Mouse (Mus musculus) embryonic facial prominence, embryonic 12.5 days (tissue): ENCODE results near the gene Mpp4. TPM values are rescaled to one million over a fixed set of nuclear protein-coding genes. Genes with fewer than 3 reads are reported as not detected.

Experiments used
- ATAC-seq: fragments of 200-750 bp; cut with Nextera tagmentation; 2 replicates; pipeline ENCODE4 v1.8.0; 2017; ENCODE audit not compliant: insufficient number of reproducible peaks, insufficient read depth, low FRiP score, low TSS enrichment
- H3K27ac ChIP-seq: fragments of 300-500 bp; sonication (generic); 2 replicates; pipeline ENCODE4 v1.5.1; 2016; ENCODE audit warnings: mild to moderate bottlenecking
- H3K27me3 ChIP-seq: fragments of 300-500 bp; sonication (generic); 2 replicates; pipeline ENCODE4 v1.6.1; 2016; ENCODE audit warnings: mild to moderate bottlenecking, moderate library complexity
- H3K36me3 ChIP-seq: fragments of 300-500 bp; sonication (generic); 2 replicates; pipeline ENCODE4 v1.6.1; 2016; ENCODE audit warnings: mild to moderate bottlenecking
- H3K4me1 ChIP-seq: fragments of 300-500 bp; sonication (generic); 2 replicates; pipeline ENCODE4 v1.6.1; 2016
- H3K4me2 ChIP-seq: fragments of 300-500 bp; sonication (generic); replicated peaks from 2 replicates; pipeline ENCODE4 v1.6.1; 2016; ENCODE audit warnings: mild to moderate bottlenecking, moderate library complexity
- H3K4me3 ChIP-seq: fragments of 300-500 bp; sonication (generic); 2 replicates; pipeline ENCODE4 v1.5.1; 2016; ENCODE audit warnings: mild to moderate bottlenecking
- H3K9ac ChIP-seq: fragments of 300-500 bp; sonication (generic); 2 replicates; pipeline ENCODE4 v1.6.1; 2016; ENCODE audit warnings: mild to moderate bottlenecking, moderate library complexity
- H3K9me3 ChIP-seq: fragments of 300-500 bp; sonication (generic); 2 replicates; pipeline ENCODE4 v1.6.1; 2016; ENCODE audit warnings: mild to moderate bottlenecking, moderate library complexity
- WGBS: fragments of 180-500 bp; shearing (Covaris S2); methylation state at CpG from one replicate; pipeline ENCODE4 v1.1.7; 2016; 5-methylcytosine and 5-hydroxymethylcytosine counted together
- polyA plus RNA-seq: library from polyadenylated mRNA; unstranded; fragments of >200 nt; fragmentation: Nextera tagmentation; extraction: Ambion mirVana; gene quantifications from 2 replicates; pipeline ENCODE4 v1.2.1, GENCODE M21; 2016

Gene Mpp4
- polyA plus RNA-seq, 1 experiment from 2014 or later = 0.19 TPM

GRCm38 (mm10) chr1:59185410-59185809, 22.2 kb upstream of the Mpp4 start:
- no peak overlapping the region for H3K9ac ChIP-seq
- no peak for ATAC-seq

DNA sequence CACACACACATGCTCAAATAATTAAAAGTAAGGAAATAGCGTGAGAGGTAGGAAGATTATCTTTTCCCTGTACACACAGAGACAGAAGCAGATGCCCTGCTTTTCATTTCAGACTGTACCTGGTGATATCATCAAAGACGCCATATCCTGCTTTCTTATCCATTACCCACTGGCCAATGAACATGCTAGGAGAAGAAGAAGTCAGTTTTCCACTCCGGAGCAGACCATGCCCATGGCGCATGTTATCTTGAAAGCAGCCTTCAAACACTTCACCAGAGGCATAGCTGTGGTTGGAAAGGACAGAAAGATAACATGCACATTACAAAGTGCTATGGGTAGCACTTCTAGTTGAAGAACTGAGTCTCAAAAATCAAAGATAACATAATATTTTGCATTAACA, 19.9 kb upstream of the Mpp4 start:
- peaks cover 39% of the 10 kb centered on the region for H3K36me3 ChIP-seq
- 96% methylated on average over 4 of the region's 4 CpGs for WGBS
- ATAC-seq = no peak

More at GRCm38 (mm10) chr1:59185410-59185809, 22.2 kb upstream of the Mpp4 start:
- no peak overlapping the region for H3K4me3 ChIP-seq
- WGBS = 87% methylated on average over 9 of the region's 9 CpGs
- H3K27me3 ChIP-seq = no peaks in the 10 kb centered on the region
- H3K4me1 ChIP-seq = no peaks in the 10 kb centered on the region
- H3K9me3 ChIP-seq = no peaks in the 10 kb centered on the region
- no peak overlapping the region for H3K27ac ChIP-seq
- peaks cover 25% of the 10 kb centered on the region for H3K36me3 ChIP-seq
- H3K4me2 ChIP-seq = no peak overlapping the region

GRCm38 (mm10) chr1:59182373-59182772, 19.2 kb upstream of the Mpp4 start:
- H3K4me1 ChIP-seq = no peaks in the 10 kb centered on the region
- H3K27ac ChIP-seq = no peak overlapping the region
- H3K9ac ChIP-seq = no peak overlapping the region
- H3K27me3 ChIP-seq = no peaks in the 10 kb centered on the region
- no peaks in the 10 kb centered on the region for H3K9me3 ChIP-seq
- H3K4me2 ChIP-seq = no peak overlapping the region
- ATAC-seq = no peak
- H3K36me3 ChIP-seq = peaks cover 46% of the 10 kb centered on the region
- 95% methylated on average over 2 of the region's 2 CpGs for WGBS
- no peak overlapping the region for H3K4me3 ChIP-seq

More for the DNA sequence above, 19.9 kb upstream of the Mpp4 start:
- H3K9ac ChIP-seq = no peak overlapping the region
- H3K27me3 ChIP-seq = no peaks in the 10 kb centered on the region
- no peak overlapping the region for H3K4me3 ChIP-seq
- no peak overlapping the region for H3K4me2 ChIP-seq
- no peaks in the 10 kb centered on the region for H3K9me3 ChIP-seq
- no peak overlapping the region for H3K27ac ChIP-seq
- H3K4me1 ChIP-seq = no peaks in the 10 kb centered on the region

GRCm38 (mm10) chr1:59180003-59180402, 16.8 kb upstream of the Mpp4 start:
- ATAC-seq = no peak
- Histone ChIP-seq H3K9ac (no peak overlapping the region), H3K4me2 (no peak overlapping the region), H3K27ac (no peak overlapping the region), H3K4me1 (no peaks in the 10 kb centered on the region), H3K4me3 (no peak overlapping the region), H3K9me3 (no peaks in the 10 kb centered on the region), H3K36me3 (peaks cover 47% of the 10 kb centered on the region), H3K27me3 (no peaks in the 10 kb centered on the region)
- 89% methylated on average over 3 of the region's 3 CpGs for WGBS

DNA sequence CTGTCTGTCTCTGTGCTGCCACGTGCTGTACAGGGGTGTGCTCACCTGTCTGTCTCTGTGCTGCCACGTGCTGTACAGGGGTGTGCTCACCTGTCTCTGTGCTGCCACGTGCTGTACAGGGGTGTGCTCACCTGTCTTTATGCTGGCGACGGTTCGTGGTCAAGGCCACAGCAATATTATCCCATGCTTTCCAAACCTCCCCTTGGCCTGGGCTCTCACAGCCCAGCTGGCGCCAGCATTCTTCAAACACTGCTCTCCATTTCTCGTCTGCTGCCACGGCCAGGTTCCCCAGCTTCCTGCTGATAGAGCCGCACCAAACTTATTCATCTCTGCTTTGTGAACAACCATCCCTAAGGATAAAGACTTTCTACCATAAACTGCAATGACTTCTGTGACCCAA, 15.2 kb upstream of the Mpp4 start:
- H3K4me1 ChIP-seq = no peaks in the 10 kb centered on the region
- H3K4me2 ChIP-seq = no peak overlapping the region
- WGBS = 92% methylated on average over 10 of the region's 10 CpGs
- ATAC-seq = no peak
- no peaks in the 10 kb centered on the region for H3K9me3 ChIP-seq
- peaks cover 39% of the 10 kb centered on the region for H3K36me3 ChIP-seq
- H3K4me3 ChIP-seq = no peak overlapping the region
- H3K9ac ChIP-seq = no peak overlapping the region
- no peaks in the 10 kb centered on the region for H3K27me3 ChIP-seq
- H3K27ac ChIP-seq = no peak overlapping the region

GRCm38 (mm10) chr1:59174514-59175373, 11.6 kb upstream of the Mpp4 start:
- Histone ChIP-seq H3K4me3 (no peak overlapping the region), H3K9me3 (no peaks in the 10 kb centered on the region), H3K4me2 (no peak overlapping the region), H3K27me3 (no peaks in the 10 kb centered on the region), H3K27ac (no peak overlapping the region), H3K9ac (no peak overlapping the region), H3K36me3 (peaks cover 31% of the 10 kb centered on the region), H3K4me1 (0 out of 2 replicates have a peak, but pooled peaks cover 4% of the 10 kb centered on the region)
- ATAC-seq = no peak
- 66% methylated on average over 10 of the region's 10 CpGs for WGBS

- WGBS = 76% methylated on average over 5 of the region's 5 CpGs
- ATAC-seq = no peak
- 0 out of 2 replicates have a peak, but pooled peaks cover 4% of the 10 kb centered on the region for H3K4me1 ChIP-seq
- peaks cover 23% of the 10 kb centered on the region for H3K36me3 ChIP-seq
- no peaks in the 10 kb centered on the region for H3K27me3 ChIP-seq
- no peak overlapping the region for H3K27ac ChIP-seq
- no peak overlapping the region for H3K9ac ChIP-seq
- H3K9me3 ChIP-seq = no peaks in the 10 kb centered on the region
- no peak overlapping the region for H3K4me2 ChIP-seq
- no peak overlapping the region for H3K4me3 ChIP-seq
Measured at GRCm38 (mm10) chr1:59173023-59173422, 9.8 kb upstream of the Mpp4 start.

- no peak for ATAC-seq
- H3K36me3 ChIP-seq = peaks cover 24% of the 10 kb centered on the region
- H3K4me2 ChIP-seq = no peak overlapping the region
- 44% methylated on average over 5 of the region's 5 CpGs for whole genome bisulfite sequencing
- 0 out of 2 replicates have a peak, but pooled peaks cover 4% of the 10 kb centered on the region for H3K4me1 ChIP-seq
- no peaks in the 10 kb centered on the region for H3K9me3 ChIP-seq
- H3K27me3 ChIP-seq = no peaks in the 10 kb centered on the region
- no peak overlapping the region for H3K9ac ChIP-seq
- no peak overlapping the region for H3K27ac ChIP-seq
- no peak overlapping the region for H3K4me3 ChIP-seq
Measured at GRCm38 (mm10) chr1:59171875-59172274, 8.7 kb upstream of the Mpp4 start.

- H3K9ac ChIP-seq = no peak overlapping the region
- H3K4me3 ChIP-seq = no peak overlapping the region
- H3K4me2 ChIP-seq = no peak overlapping the region
- H3K4me1 ChIP-seq = 0 out of 2 replicates have a peak, but pooled peaks cover 4% of the 10 kb centered on the region
- WGBS = 80% methylated on average over 8 of the region's 8 CpGs
- no peaks in the 10 kb centered on the region for H3K9me3 ChIP-seq
- H3K27ac ChIP-seq = no peak overlapping the region
- H3K36me3 ChIP-seq = peaks cover 36% of the 10 kb centered on the region
- H3K27me3 ChIP-seq = no peaks in the 10 kb centered on the region
- ATAC-seq = no peak
Measured at GRCm38 (mm10) chr1:59170290-59170689, 7.1 kb upstream of the Mpp4 start.

GRCm38 (mm10) chr1:59169586-59169985, 6.4 kb upstream of the Mpp4 start:
- Histone ChIP-seq H3K36me3 (peaks cover 36% of the 10 kb centered on the region), H3K4me1 (0 out of 2 replicates have a peak, but pooled peaks cover 4% of the 10 kb centered on the region), H3K9me3 (no peaks in the 10 kb centered on the region), H3K27me3 (no peaks in the 10 kb centered on the region), H3K4me2 (no peak overlapping the region), H3K4me3 (no peak overlapping the region), H3K9ac (no peak overlapping the region), H3K27ac (no peak overlapping the region)
- ATAC-seq = no peak
- WGBS = 86% methylated on average over 6 of the region's 6 CpGs

DNA sequence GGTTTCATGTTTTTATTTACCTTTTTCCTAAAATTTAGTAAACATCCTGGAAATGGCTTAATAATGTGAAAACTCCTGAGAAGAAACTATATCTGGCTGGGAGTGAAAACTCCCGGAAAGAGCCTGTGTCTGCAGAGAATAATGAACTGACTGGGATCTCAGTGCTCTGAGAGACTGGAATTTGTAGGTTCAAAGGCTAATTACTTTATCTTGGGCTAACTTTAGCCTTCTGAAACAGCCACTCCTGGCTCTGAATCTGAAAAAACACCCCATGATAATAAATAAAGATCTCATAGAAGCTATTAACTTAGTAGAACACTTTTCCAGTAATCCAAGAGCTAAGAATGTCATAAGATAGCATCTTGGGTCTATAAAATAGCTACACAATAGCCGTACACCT, 5.4 kb upstream of the Mpp4 start:
- ATAC-seq = no peak
- WGBS = 67% methylated on average over 2 of the region's 2 CpGs
- Histone ChIP-seq H3K4me2 (no peak overlapping the region), H3K9me3 (no peaks in the 10 kb centered on the region), H3K27ac (no peak overlapping the region), H3K4me1 (0 out of 2 replicates have a peak, but pooled peaks cover 4% of the 10 kb centered on the region), H3K9ac (no peak overlapping the region), H3K36me3 (peaks cover 39% of the 10 kb centered on the region), H3K4me3 (no peak overlapping the region), H3K27me3 (no peaks in the 10 kb centered on the region)
